Mouse (Mus musculus) megakaryocyte-erythroid progenitor cell, adult 5-6 weeks (primary cell): Measurements from ENCODE around the gene Srxn1. TPM values are rescaled to one million over a fixed set of nuclear protein-coding genes. Genes with fewer than 3 reads are reported as not detected.

ENCODE experiments used
- ATAC-seq: replicated peaks from 2 replicates; pipeline ENCODE4 v1.8.0; 2016; ENCODE audit warnings: mild to moderate bottlenecking, inconsistent platforms; ENCODE audit not compliant: severe bottlenecking, poor library complexity, low FRiP score, low TSS enrichment
- total RNA-seq, 2 experiments: library from RNA; stranded (forward) in 1 of 2; stranded (reverse) in 1 of 2; fragments of 200-1000, 215-1000 nt in 1 of 2; fragments of >200 nt in 1 of 2; fragmentation: Nextera tagmentation in 1 of 2; gene quantifications; 2 replicates each; pipeline ENCODE4 v1.2.3; 2014 to 2017

Gene Srxn1
- total RNA-seq, 2 experiments from 2014 or later, result 2.2 to 14.0 TPM

DNA sequence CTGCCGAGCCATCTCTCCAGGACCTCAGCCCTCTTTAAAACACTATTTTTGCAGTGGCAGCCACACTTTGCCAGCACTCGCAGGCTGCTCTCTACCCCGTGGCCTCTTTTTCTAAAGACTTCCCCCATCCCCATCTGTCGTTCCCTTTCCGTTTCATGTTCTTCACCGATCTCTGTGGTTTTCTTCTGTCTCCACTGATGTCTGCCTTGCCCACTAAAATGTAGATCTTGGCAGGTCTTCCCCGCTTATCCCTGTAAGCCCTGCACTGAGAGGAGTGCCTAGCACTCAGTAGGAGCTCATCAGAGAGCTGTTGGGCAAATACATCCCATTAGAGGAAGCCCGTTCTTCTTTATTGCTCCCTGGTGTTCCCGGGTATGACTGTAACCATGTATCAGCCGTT, 7.7 kb downstream of the Srxn1 start:
- ATAC-seq, result no peak

DNA sequence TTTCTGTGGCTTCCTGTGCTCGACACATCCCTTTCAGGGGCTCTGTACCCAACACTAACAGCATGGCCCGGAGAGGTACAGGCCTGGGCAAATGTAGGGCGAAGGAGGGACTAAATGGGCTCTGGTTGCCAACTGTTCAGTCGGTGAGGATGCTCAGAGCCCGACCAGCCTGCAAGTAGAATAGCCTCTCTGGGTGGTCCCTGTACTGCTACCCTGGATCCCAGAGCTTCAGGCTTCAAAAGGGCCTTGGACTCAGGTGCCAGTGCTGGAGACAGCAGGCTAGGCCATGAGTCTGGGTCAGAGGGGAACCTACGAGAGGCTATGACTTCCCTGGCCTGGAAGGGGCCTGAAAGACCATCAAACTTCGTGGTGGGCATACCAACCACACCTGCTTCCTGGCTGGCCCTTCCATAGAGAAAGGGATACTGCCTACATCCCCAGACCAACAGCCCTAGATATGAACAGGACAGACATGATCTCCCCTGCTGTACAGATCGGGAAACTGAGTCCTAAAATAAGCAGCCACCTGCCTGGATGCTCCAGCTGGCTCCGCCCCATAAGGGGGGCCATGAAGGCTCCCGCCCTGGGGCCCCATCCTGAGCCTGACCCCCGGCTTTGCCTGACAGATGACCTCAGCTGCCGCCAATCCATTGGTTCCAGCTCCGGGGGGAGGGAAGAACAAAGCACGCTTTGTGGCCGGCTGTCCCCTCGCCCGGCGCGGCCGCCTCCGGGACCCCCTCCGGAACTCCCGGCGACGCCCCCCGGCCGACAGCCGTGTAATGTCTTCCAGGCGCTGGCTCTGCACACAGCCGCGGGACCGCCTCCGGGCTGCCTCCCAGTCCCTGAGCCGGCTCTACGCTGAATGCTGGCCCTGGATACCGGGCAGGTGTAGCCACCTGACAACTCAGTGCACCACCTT, 9.0 kb downstream of the Srxn1 start:
- no peak for ATAC-seq

- ATAC-seq, result peak; percentile 53
Observed at GRCm38 (mm10) chr2:152117694-152118093, 12.4 kb downstream of the Srxn1 start.

GRCm38 (mm10) chr2:152119228-152119865, 14.0 kb downstream of the Srxn1 start:
- no peak for ATAC-seq

DNA sequence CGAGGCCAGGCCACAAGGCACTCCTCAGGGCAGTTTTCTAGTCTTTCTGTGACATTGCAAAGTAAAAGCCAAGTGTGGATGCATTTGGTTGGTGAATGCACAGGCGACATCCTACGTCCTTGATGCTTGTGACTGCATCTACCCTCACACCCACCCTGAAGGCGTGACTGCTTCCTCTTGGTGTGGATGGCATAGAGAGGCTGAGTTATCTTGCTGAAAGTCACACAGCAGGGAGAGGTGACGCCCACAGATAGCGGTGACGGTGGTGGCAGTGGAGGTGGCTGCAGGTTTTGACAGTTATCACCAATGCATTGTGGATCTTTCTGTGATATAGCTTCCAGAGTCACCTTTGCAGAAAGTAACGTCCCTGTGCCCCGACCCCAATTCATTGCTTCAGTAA, 17.6 kb downstream of the Srxn1 start:
- peak; percentile 99 for ATAC-seq

DNA sequence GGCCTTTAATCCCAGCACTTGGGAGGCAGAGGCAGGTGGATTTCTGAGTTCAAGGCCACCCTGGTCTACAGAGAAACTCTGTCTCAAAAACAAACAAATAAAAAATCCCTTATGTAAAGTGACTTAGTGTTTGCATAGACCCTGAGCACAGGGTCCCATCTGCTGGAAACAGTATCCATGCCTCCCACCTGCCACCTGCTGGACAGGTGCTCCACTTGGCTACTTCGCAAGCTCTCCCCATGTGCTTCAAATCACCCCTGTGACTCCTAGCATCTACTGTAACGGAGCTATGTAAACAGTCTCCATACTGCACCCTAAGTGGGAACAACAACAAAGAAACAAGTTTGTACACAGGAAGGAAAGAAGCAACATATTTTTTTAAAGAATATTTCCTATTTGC, 23.3 kb downstream of the Srxn1 start:
- no peak for ATAC-seq

DNA sequence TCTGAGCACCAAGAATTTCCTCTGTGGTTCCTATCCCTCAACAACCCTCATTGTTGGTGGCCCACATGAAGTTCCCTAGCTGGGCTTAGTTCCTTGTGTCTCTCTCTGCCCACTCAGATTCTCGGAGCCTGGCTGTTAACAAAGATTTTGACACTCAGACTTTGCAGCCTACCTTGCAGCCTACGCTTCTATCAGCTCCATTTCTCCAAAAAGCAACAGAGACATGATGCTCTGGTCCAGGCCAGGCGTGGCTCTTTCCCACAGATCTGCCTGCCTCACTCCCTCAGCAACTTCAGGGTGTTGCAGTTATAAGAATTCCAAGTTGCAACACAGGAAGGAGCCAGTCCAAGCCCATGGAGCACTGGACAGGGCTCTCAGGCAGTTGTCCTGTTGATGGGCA, 24.5 kb downstream of the Srxn1 start:
- no peak for ATAC-seq

GRCm38 (mm10) chr2:152132016-152132415, 26.7 kb downstream of the Srxn1 start:
- ATAC-seq, result no peak

DNA sequence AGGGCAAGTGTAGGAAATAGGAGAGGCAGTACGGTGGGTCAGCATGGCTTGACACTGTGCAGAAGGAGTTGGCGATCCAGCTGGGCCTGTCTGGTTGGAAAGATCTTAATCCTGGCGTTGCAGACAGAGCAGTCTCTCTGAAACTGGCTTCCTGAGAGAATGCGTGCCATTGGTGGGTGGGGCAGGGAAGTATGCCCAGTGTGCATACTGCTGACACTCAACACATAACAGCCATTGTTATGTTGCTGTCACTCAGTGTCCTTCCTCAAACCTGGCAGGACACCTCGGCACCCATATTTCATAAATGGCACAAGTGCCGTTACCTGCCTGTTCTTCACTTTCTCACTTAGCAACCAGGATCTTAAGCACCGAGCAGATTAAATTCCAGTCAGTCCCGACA, 27.4 kb downstream of the Srxn1 start:
- ATAC-seq, result no peak

- no peak for ATAC-seq
Observed at GRCm38 (mm10) chr2:152139191-152139987, 34.1 kb downstream of the Srxn1 start.

- no peak for ATAC-seq
Observed at GRCm38 (mm10) chr2:152140941-152141340, 35.6 kb downstream of the Srxn1 start.

DNA sequence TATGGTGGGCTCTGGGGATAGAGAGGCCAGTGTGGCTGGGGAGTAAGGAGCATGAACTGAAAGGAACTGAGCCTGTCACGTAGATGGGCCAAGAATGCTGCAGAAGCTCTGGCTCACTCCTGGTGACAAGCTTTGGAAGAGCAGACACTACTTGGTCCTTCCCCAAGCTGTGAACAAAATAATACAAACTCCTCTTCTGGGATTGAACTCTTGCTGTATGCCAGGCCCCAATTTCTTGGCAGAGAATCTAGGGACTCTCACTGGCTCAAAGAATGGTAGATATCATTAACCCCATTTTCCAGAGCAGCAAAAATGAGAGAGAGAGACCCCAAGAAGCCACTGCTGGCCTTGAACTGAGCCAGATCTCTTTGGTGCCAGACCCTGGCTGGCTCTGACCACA, 36.2 kb downstream of the Srxn1 start:
- ATAC-seq, result no peak

- ATAC-seq, result no peak
Observed at GRCm38 (mm10) chr2:152142046-152142445, 36.7 kb downstream of the Srxn1 start.

- ATAC-seq, result no peak
Observed at GRCm38 (mm10) chr2:152142571-152142970, 37.3 kb downstream of the Srxn1 start.

GRCm38 (mm10) chr2:152143279-152144157, 38.2 kb downstream of the Srxn1 start, which contains the start of gene Tcf15:
Gene Tcf15 (plus strand): TSS chr2:152143561.
- peak; percentile 71 for ATAC-seq

GRCm38 (mm10) chr2:152144158-152144450, 38.8 kb downstream of the Srxn1 start:
- no peak for ATAC-seq

DNA sequence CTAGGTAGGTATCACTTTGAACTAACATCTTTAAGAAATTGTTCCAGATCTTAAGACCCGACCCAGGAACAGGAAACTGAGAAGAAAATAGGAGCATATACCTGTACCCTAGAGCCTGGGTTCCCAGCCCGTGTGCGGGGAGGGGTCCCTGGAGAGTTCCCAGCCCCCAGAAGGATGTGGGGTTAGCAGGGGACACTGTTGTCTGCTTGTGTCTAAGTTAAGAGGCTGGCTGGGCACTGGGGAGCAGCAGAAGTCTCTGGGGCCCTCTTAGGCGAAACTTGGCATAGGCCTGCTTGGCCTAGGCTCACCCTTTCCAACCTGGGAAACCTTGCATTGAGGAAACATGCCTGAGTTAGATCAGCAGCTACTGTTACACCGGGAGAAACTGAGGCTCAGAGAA, 39.2 kb downstream of the Srxn1 start:
- no peak for ATAC-seq

GRCm38 (mm10) chr2:152145711-152146110, 40.4 kb downstream of the Srxn1 start:
- no peak for ATAC-seq

GRCm38 (mm10) chr2:152147079-152147478, 41.8 kb downstream of the Srxn1 start:
- ATAC-seq, result no peak
